Mouse (Mus musculus) mammary gland, adult 2 months (tissue): ENCODE results near the gene Nanp. TPM values are rescaled to one million over a fixed set of nuclear protein-coding genes. Genes with fewer than 3 reads are reported as not detected.

Experiments used
- polyA plus RNA-seq: library from polyadenylated mRNA; depleted of rRNA; stranded (reverse); fragments of >200 nt; gene quantifications from 2 replicates; pipeline ENCODE4 v1.2.3, GENCODE M21; 2012; ENCODE audit warnings: low replicate concordance; rRNA removed

The Nanp gene
- 0.96 and 2.7 TPM in 2 replicates for polyA plus RNA-seq

GRCm38 (mm10) chr2:151039232-151039695, at the start of gene Nanp, which contains the start of gene Ninl:
TSS of gene Nanp (minus strand) at chr2:151039398.
TSS of gene Ninl (minus strand) at chr2:151039382.

Other genes with a start within 250 kb of the Nanp start
- 67.3 and 90.2 TPM in 2 replicates for gene Abhd12, start 134.7 kb downstream of the Nanp start, polyA plus RNA-seq
- 0.97 and 1.3 TPM in 2 replicates for gene Gins1, start 134.0 kb downstream of the Nanp start, polyA plus RNA-seq
- gene Ninl, start within 50 bp of the Nanp start, polyA plus RNA-seq, result 0.75 and 1.0 TPM in 2 replicates
- not detected in 2 replicates for gene Gm14151, start 53.0 kb upstream of the Nanp start, polyA plus RNA-seq
- gene Gm14147, start 58.8 kb upstream of the Nanp start, polyA plus RNA-seq, result not detected in 2 replicates